Mouse (Mus musculus) liver, postnatal 0 days (tissue): ENCODE measurements around the gene Hoxb3.

ENCODE experiments used
- CTCF ChIP-seq: sonication (generic); IDR thresholded peaks from 2 replicates; pipeline ENCODE4 v1.5.1; 2016; ENCODE audit warnings: antibody characterized with exemption, low read depth
- EP300 ChIP-seq: IDR thresholded peaks from 2 replicates; pipeline ENCODE4 v1.6.1; 2016; ENCODE audit warnings: antibody characterized with exemption, low read depth, mild to moderate bottlenecking

- no peak for TF ChIP-seq CTCF
- TF ChIP-seq EP300: no peak
These were observed 388 bp upstream of the Hoxb3 start for GRCm38 (mm10) chr11:96322738-96323137.
